Mouse (Mus musculus) erythroblast, adult 5-6 weeks (primary cell): ENCODE measurements at regions not wholly inside any gene's neighbourhood (a gene's known extent, or its start where the extent isn't known, plus 50 kb on each side); places are given as distances from the start of the nearest gene placed in this dataset.

Source experiments
- ATAC-seq: replicated peaks from 2 replicates; pipeline ENCODE4 v1.8.0; 2016; ENCODE audit warnings: moderate number of reproducible peaks, mild to moderate bottlenecking, moderate TSS enrichment, inconsistent platforms; ENCODE audit not compliant: poor library complexity, low FRiP score, severe bottlenecking

GRCm38 (mm10) chr1:144452141-144452540 lies 115.3 kb downstream of the Rgs21 start:
- no peak for ATAC-seq

- no peak for ATAC-seq
Measured at GRCm38 (mm10) chr1:144451731-144452130, 115.7 kb downstream of the Rgs21 start.

DNA sequence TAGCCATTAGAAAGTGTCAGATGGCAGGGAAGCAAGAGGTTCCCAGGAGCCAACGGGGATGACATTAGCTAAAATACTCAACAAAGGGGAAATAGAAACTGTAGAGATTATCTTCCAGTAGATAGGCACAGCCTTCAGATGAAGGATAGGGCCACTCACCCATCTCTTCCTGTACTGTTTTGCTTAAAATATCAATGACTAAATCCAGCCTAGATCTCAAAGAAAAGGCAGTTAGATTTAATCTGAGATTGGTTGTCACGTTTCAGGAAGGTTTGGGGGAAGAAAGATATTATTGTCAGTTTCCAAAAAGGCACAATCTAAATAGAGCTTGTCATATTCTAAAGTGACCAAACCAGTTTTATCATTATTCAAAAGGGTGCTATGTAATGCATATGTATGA lies 130.8 kb downstream of the Rgs21 start:
- no peak for ATAC-seq

GRCm38 (mm10) chr1:144432816-144433215 lies 134.7 kb downstream of the Rgs21 start:
- ATAC-seq: no peak

GRCm38 (mm10) chr1:144431535-144432276 lies 135.8 kb downstream of the Rgs21 start:
- ATAC-seq: no peak

DNA sequence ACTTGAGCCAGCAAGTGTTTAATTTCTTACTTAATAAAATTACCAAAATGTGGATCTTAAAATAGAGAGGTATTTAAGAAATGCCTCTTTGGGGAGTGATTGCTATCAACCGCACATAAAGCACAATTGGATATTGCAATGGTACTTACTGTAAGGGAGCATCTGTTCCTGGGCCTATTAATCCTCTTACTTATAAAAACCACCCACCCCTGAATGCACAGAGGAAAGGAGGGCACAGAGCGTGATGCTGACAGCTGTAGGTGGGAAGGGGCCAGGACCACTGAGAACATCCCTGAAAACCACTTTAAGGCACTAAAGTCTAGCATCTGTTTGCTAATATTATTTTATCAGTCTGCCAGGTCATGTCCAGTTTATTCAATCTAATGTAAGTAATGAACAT lies 146.1 kb downstream of the Rgs21 start:
- ATAC-seq: no peak

DNA sequence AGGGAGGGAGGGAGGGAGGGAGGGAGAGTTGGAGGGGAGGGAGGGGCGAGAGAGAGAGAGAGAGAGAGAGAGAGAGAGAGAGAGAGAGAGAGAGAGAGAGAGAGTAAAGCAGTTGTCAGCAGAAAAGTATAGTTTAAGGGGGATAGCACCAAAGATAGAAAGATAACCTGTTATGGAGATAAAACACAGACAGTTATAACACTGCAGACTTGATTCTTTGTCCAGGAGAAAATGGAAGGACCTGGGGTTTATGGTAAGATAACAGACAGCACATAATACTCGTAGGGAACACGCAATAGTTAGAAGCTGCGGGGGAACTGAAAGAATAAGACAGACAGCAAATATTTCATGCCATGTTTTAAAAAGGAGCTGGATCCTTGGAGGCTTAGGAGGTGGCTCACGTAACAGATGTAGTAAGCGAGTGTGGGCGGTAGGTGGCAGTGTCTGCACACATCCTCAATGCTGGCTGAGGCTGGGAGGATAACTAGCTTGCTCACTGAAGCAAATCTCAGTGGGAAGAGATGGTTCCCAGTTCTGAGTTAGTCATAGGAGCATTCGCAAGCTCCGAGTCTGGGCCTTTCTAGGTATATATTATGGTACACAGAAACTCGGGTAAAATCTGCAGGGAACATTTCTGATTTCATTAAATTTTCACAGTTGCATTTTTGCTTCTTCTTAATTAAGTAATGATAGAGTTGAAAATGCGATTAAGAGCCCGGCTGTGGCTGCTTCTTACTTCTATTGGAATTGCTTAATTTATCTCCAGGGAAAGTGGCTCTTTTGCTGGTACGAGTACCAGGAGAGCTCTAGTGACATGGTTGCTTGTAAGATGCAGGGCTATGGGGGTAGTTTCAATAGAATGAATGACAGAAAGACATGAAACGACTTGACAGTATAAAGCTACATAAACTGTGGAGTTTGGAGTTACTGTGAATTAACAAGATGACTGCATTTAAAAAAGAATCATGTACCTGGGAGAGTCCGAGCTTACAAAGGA lies 157.6 kb upstream of the Rgs1 start:
- peak; percentile 87 for ATAC-seq

- ATAC-seq: no peak
Measured at GRCm38 (mm10) chr1:144405724-144406123, 156.7 kb upstream of the Rgs1 start.

GRCm38 (mm10) chr1:144405031-144405430 lies 156.0 kb upstream of the Rgs1 start:
- no peak for ATAC-seq

DNA sequence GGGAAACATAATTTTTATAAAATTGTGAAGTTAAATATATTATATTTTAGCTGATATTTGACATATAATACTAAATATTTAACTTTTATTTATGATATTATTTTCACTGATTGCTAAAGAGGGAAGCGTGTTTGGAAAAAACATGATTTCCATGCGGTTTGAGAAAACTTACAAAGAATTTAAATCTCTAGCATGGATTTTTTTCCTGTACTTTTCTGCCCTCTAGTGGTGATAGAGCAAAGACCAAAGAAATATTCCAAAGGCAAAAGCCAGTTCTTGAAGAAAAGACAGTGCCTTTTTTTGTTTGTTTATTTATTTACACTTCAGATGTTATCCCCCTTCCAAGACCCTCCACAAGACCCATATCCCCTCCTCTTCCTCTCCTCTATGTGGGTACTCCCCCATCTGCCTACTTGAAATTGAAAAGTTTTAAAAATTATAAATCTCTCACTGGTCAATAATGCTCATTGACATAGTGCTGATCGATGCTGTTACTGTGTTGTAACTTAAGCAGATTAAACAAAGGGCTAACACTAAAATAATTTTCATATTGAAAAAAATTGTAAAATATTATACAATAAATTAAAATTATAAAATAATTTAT lies 131.1 kb upstream of the Rgs1 start:
- no peak for ATAC-seq

DNA sequence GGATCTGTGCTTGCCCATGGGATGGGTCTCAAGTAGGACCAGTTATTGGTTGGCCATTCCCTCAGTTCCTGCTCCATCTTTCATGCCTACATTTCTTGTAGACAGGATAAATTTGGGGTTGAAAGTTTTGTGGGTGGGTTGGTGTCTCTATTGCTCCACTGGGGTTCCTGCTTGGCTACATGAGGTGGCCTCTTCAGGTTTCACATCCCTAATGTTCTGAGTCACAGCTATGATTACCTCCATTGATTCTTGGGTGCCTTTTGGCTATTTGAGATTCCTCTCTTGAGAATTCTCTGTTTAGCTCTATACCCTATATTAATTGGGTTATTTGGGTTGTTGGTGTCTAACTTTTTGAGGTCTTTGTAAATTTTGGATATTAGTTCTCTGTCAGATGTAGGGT lies 125.1 kb upstream of the Rgs1 start:
- ATAC-seq: no peak

DNA sequence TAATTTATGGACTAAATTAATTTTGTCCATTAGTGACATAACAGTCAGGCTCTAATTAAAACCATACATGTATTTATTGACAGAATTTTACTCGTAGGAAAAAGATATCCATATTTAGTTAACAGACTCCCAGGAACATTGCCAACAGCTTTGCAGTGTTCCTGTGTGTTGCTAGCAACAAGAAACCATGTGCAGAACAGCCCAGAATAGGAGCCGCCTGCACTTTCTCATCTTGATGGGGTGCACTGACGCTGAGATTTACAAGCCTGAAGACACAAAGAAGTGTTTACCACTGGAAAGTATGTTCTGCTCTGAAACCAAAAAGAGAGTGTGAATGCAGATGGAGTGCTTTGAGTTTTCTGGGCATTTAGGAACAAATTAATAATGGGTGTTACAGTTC lies 118.5 kb upstream of the Rgs1 start:
- ATAC-seq: no peak

DNA sequence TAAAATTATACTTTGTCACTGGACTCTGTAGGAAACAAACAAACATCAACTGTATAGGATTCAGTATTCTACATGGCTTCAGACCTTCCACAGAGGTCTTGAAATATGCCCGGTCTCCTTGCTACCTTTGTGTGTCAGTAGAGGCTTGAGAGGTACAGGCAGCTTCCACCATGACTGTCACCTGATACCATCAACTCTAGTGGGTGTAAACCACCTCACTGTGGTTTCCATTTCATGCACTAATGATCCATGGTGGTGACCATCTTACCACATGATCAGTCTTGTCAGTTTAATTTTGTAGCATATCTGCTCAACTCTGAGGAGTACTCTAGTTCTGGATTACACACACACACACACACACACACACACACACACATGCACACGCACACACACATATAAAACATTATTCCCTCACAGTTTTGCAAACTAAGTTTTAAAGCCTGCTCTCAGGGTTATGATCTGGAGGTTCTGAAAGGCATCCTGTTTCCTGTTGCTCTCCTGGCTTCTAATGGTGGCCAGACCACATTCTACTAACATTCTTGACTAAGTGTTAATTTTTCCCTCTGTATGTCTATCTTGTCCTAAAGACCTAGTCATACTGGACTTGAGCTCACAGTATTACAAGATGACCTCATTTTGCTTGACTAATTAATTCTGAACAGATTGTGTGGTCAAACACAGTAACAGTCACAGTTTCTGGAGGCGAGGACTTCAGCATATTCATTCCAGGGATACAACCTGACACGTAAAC lies 106.7 kb upstream of the Rgs1 start:
- no peak for ATAC-seq

- no peak for ATAC-seq
Measured at GRCm38 (mm10) chr1:144355041-144355440, 106.0 kb upstream of the Rgs1 start.

DNA sequence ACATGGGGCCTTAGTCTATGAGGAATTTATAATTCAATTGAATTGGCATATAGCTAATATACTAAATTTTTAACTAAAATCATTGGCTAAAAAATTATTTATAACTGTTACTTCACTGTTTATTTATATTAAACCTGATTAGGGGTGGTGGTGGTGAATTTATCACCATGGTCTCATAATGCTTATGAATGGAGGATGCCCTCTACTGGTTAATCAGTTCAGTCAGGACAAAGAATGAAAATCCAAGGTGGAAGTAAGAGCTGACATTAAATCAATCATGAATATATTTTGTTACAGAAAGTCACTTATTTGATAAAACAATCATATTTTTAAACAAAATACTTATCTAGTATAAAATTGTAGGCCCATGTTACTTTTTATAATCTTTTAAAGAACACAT lies 104.3 kb upstream of the Rgs1 start:
- ATAC-seq: no peak

DNA sequence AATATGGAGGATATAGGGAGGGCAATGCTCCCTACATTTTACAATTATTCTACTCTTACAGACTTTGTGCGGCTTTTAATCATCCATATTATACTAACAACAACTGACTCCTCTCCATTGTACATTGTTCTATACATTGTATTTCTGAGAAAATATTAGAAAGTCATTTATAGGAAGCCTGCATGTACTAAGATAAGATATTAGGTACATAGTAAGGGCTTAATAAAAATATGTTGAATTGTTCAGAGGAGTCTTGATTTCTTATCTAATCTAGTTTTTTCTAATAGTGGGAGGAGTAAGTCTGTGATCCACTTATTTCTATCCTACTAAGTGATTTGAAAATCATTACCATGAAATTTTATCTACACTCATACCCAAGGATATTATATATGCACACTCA lies 94.8 kb upstream of the Rgs1 start:
- ATAC-seq: no peak

DNA sequence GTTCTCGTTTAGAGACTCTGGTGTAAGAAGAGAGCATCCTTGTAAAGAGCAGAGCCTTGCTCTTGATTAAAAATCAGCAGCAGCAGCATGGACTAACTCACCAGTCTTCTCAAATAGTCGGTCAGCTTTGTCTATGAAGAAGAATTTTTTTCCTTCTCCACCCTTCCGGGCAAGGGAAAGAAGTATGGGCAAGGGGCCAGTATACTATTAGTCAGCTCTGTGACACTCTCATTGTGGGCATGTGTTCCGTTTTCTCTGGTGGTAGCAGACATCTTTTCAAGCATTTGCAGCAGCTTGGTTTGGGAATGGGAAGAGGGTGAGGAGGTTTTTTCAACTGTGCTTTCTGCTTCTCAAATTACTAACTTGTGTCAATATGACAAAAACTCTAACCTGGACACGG lies 94.3 kb upstream of the Rgs1 start:
- ATAC-seq: no peak

GRCm38 (mm10) chr1:144337572-144337971 lies 88.5 kb upstream of the Rgs1 start:
- no peak for ATAC-seq

GRCm38 (mm10) chr1:144330365-144331050 lies 81.5 kb upstream of the Rgs1 start:
- no peak for ATAC-seq
